Mouse (Mus musculus): ENCODE measurements around the gene Cacnb4. TPM values are rescaled to one million over a fixed set of nuclear protein-coding genes. Genes with fewer than 3 reads are reported as not detected.
A peak's percentile ranks its signal among the peaks of the same experiment; 100 is the strongest.

The Cacnb4 gene
- total and polyA plus RNA-seq, 3 experiments = not detected

GRCm38 (mm10) chr2:52471545-52472291, 204.9 kb downstream of the Cacnb4 start:
- peak; percentile 4 for DNase-seq (ENCODE audit: low read depth, low spot score)
- H3K4me1 ChIP-seq (ENCODE audit: control insufficient read depth in 1 of 2, insufficient read depth in 2 of 2, low read length in 2 of 2) = no peaks in the 10 kb centered on the region
- peaks cover 0 to 1% of the 10 kb centered on the region in 2 experiments; a peak in 2 of 4 replicates for H3K27me3 ChIP-seq (ENCODE audit: control insufficient read depth in 1 of 2, insufficient read depth in 2 of 2, low read length in 2 of 2)
- H3K27ac ChIP-seq (ENCODE audit: control insufficient read depth, low read depth, low read length) = no peak overlapping the region
- H3K79me2 ChIP-seq (ENCODE audit: control insufficient read depth, insufficient read depth, low read length, poor library complexity) = no peaks in the 10 kb centered on the region
- no peak overlapping the region for H3K4me3 ChIP-seq (ENCODE audit: control insufficient read depth in 1 of 2, insufficient read depth in 1 of 2, low read depth in 2 of 2, low read length in 2 of 2)
- H3K9me3 ChIP-seq (replicated peaks; ENCODE audit: insufficient read depth, low read length) = no peaks in the 10 kb centered on the region
- no peak overlapping the region for H3K9ac ChIP-seq (ENCODE audit: control insufficient read depth, low read depth, low read length, poor library complexity, severe bottlenecking)
- no peak for TF ChIP-seq POLR2A (IDR thresholded peaks at IDR 0.05; ENCODE audit: control insufficient read depth in 1 of 2, insufficient read depth in 1 of 2, low read depth in 1 of 2, low read length in 2 of 2, poor library complexity in 1 of 2)
- TF ChIP-seq UBTF (IDR thresholded peaks at IDR 0.05; ENCODE audit: borderline replicate concordance, insufficient read depth, low read depth, low read length) = no peak
- TF ChIP-seq CTCF (IDR thresholded peaks at IDR 0.05 in 2 of 3, conservative IDR thresholded peaks at IDR 0.05 in 1 of 3; ENCODE audit: control insufficient read depth in 1 of 3, insufficient read depth in 1 of 3, low read depth in 2 of 3, low read length in 3 of 3, poor library complexity in 1 of 3, severe bottlenecking in 1 of 3) = no peak
- no peak for TF ChIP-seq NELFE (IDR thresholded peaks at IDR 0.05; ENCODE audit: low read depth, low read length)
- no peak for TF ChIP-seq SIN3A (IDR thresholded peaks at IDR 0.05; ENCODE audit: low read length)
- TF ChIP-seq SMC3 (IDR thresholded peaks at IDR 0.05; ENCODE audit: low read depth, low read length) = no peak
- no peak for TF ChIP-seq BHLHE40 (IDR thresholded peaks at IDR 0.05; ENCODE audit: borderline replicate concordance, low read depth, low read length)
- no peak for TF ChIP-seq CHD2 (IDR thresholded peaks at IDR 0.05; ENCODE audit: low read length)
- TF ChIP-seq MYB (IDR thresholded peaks at IDR 0.05; ENCODE audit: low read depth, low read length) = no peak
- TF ChIP-seq MAZ (IDR thresholded peaks at IDR 0.05; ENCODE audit: low read depth, low read length) = no peak
- no peak for TF ChIP-seq GABPA (IDR thresholded peaks at IDR 0.05; ENCODE audit: low read depth, low read length)
- no peak for TF ChIP-seq ZC3H11A (IDR thresholded peaks at IDR 0.05; ENCODE audit: low read depth, low read length)
- no peak for TF ChIP-seq ZNF384 (IDR thresholded peaks at IDR 0.05; ENCODE audit: low read depth, low read length)
- no peak for TF ChIP-seq GATA1 (IDR thresholded peaks at IDR 0.05; ENCODE audit: low read depth, low read length)
- H3K36me3 ChIP-seq (ENCODE audit: control insufficient read depth in 1 of 2, insufficient read depth in 2 of 2, low read length in 2 of 2) = no peaks in the 10 kb centered on the region

DNA sequence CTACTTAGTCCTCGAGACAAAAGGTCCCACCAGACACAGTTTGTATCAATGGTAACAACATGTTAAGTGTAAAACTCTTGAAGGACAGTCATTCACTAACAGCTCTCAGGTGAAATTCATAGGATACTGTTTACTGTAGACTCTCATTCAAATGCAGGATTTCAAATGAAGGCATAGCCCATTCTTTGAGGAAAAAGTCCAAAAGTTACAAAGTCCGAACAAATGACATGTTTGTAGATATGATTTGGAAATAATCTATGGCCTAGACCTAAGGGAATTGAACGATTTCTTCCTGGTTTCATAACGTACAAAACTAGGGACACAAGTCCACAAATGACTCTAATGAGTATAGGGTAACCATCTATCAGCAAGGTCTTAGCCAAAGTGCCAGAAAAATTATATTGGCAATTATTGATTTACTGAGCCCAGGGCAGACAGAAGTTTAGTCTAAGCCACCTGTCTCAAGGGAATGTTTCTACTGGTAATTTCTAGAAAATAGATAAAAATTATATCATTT, 206.5 kb downstream of the Cacnb4 start:
- no peak overlapping the region for H3K27ac ChIP-seq (ENCODE audit: control insufficient read depth, low read depth, low read length)
- no peaks in the 10 kb centered on the region for H3K36me3 ChIP-seq (ENCODE audit: control insufficient read depth in 1 of 2, insufficient read depth in 2 of 2, low read length in 2 of 2)
- no peaks in the 10 kb centered on the region for H3K9me3 ChIP-seq (replicated peaks; ENCODE audit: insufficient read depth, low read length)
- H3K4me3 ChIP-seq (ENCODE audit: control insufficient read depth in 1 of 2, insufficient read depth in 1 of 2, low read depth in 2 of 2, low read length in 2 of 2) = no peak overlapping the region
- peaks cover 0 to 1% of the 10 kb centered on the region in 2 experiments; a peak in 3 of 4 replicates for H3K27me3 ChIP-seq (ENCODE audit: control insufficient read depth in 1 of 2, insufficient read depth in 2 of 2, low read length in 2 of 2)
- H3K79me2 ChIP-seq (ENCODE audit: control insufficient read depth, insufficient read depth, low read length, poor library complexity) = no peaks in the 10 kb centered on the region
- DNase-seq (ENCODE audit: low read depth, low spot score) = no peak
- no peaks in the 10 kb centered on the region for H3K4me1 ChIP-seq (ENCODE audit: control insufficient read depth in 1 of 2, insufficient read depth in 2 of 2, low read length in 2 of 2)
- TF ChIP-seq ELF1 (IDR thresholded peaks at IDR 0.05; ENCODE audit: low read depth, low read length) (no peak), CHD2 (IDR thresholded peaks at IDR 0.05; ENCODE audit: low read length) (no peak), EP300 (IDR thresholded peaks at IDR 0.05; ENCODE audit: low read depth in 1 of 2, low read length in 2 of 2) (no peak), UBTF (IDR thresholded peaks at IDR 0.05; ENCODE audit: borderline replicate concordance, insufficient read depth, low read depth, low read length) (no peak)
- no peak overlapping the region for H3K9ac ChIP-seq (ENCODE audit: control insufficient read depth, low read depth, low read length, poor library complexity, severe bottlenecking)

All from MEL (cell line).